Mouse (Mus musculus) embryonic facial prominence, embryonic 14.5 days (tissue): Measurements from ENCODE around the gene Snx4. TPM values are rescaled to one million over a fixed set of nuclear protein-coding genes. Genes with fewer than 3 reads are reported as not detected.
A peak's percentile ranks its signal among the peaks of the same experiment; 100 is the strongest.

ENCODE experiments used
- ATAC-seq: fragments of 200-750 bp; cut with Nextera tagmentation; 2 replicates; pipeline ENCODE4 v1.8.0; 2017; ENCODE audit warnings: low read depth, moderate number of reproducible peaks, moderate TSS enrichment
- DNase-seq: peaks from one replicate; pipeline ENCODE4 v3.0.0-alpha.2; 2015; ENCODE audit warnings: low spot score
- H3K27ac ChIP-seq: fragments of 300-500 bp; sonication (generic); replicated peaks from 2 replicates; pipeline ENCODE4 v1.5.1; 2014; ENCODE audit warnings: low read depth, mild to moderate bottlenecking, low read length, moderate library complexity
- H3K27me3 ChIP-seq: fragments of 300-500 bp; sonication (generic); replicated peaks from 2 replicates; pipeline ENCODE4 v1.6.1; 2014; ENCODE audit warnings: low read length; ENCODE audit not compliant: control insufficient read depth, insufficient read depth
- H3K36me3 ChIP-seq: fragments of 300-500 bp; sonication (generic); 2 replicates; pipeline ENCODE4 v1.6.1; 2014; ENCODE audit warnings: low read length, mixed read lengths; ENCODE audit not compliant: control insufficient read depth, insufficient read depth
- H3K4me1 ChIP-seq: fragments of 300-500 bp; sonication (generic); 2 replicates; pipeline ENCODE4 v1.6.1; 2014; ENCODE audit warnings: antibody characterized with exemption, low read length; ENCODE audit not compliant: control insufficient read depth, insufficient read depth
- H3K4me2 ChIP-seq: fragments of 300-500 bp; sonication (generic); 2 replicates; pipeline ENCODE4 v1.6.1; 2014; ENCODE audit warnings: low read depth, mild to moderate bottlenecking, low read length, moderate library complexity, mixed read lengths
- H3K4me3 ChIP-seq: fragments of 300-500 bp; sonication (generic); 2 replicates; pipeline ENCODE4 v1.5.1; 2014; ENCODE audit warnings: low read depth, mild to moderate bottlenecking, low read length
- H3K9ac ChIP-seq: fragments of 300-500 bp; sonication (generic); 2 replicates; pipeline ENCODE4 v1.6.1; 2014; ENCODE audit warnings: low read depth, mild to moderate bottlenecking, low read length, moderate library complexity, mixed read lengths
- H3K9me3 ChIP-seq: fragments of 300-500 bp; sonication (generic); 2 replicates; pipeline ENCODE4 v1.6.1; 2016; ENCODE audit warnings: low read length; ENCODE audit not compliant: control insufficient read depth
- whole genome bisulfite sequencing: fragments of 180-500 bp; shearing (Covaris S2); extraction: QIAGEN DNeasy Blood & Tissue Kit; methylation state at CpG from one replicate; pipeline ENCODE4 v1.1.7; 2014; 5-methylcytosine and 5-hydroxymethylcytosine counted together
- polyA plus RNA-seq: library from polyadenylated mRNA; unstranded; fragments of >200 nt; fragmentation: Nextera tagmentation; extraction: Ambion mirVana; gene quantifications from 2 replicates; pipeline ENCODE4 v1.2.1, GENCODE M21; 2014

Snx4 gene
- polyA plus RNA-seq, 1 experiment from 2014 or later = 94.6 TPM

DNA sequence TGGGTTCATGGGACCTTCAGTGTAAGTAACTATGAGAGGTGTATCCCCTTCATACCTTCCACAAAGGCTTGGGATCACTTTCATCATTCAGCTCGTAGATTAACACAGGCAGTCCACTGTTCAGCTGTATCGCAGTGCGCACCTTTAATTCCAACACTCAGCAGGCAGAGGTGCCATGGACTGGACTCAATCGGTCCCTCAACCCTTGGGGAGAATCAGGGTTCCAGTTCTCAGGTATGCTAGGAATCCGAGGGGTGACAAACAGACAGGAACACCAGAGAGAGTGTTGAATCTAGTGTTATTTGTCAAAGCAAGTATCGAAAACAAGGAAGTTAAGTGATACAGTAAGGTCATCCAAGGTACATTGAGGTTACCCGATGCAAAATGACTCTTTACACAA is 41.0 kb downstream of the Snx4 start:
- no peak for ATAC-seq
- 98% methylated on average over 7 of the region's 7 CpGs for WGBS

DNA sequence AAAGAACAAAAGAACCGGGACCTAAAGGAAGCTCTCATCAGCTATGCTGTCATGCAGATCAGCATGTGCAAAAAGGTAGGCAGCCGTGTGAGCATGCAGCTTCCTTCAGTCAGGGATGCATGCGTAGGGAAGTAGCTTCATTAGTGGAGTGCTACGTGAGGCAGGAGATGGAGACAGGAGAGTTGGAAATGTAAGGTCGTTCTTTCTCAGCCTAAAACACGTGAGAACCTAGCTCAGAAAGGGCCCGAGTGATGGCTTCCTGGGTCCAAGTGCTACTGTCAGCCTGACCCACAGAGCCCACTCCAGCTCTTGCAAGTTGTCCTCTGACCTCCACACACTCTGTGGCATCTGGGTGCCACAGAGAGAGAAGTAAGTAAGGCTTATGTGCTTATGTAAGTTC is 43.4 kb downstream of the Snx4 start:
- Histone ChIP-seq H3K4me2 (no peak overlapping the region), H3K27me3 (no peaks in the 10 kb centered on the region), H3K9me3 (peaks cover 6% of the 10 kb centered on the region), H3K4me3 (no peak overlapping the region), H3K27ac (no peak overlapping the region), H3K4me1 (no peaks in the 10 kb centered on the region), H3K36me3 (peaks cover 95% of the 10 kb centered on the region), H3K9ac (no peak overlapping the region)
- no peak for DNase-seq
- WGBS = 95% methylated on average over 7 of the region's 7 CpGs
- no peak for ATAC-seq

More for the DNA sequence above, 41.0 kb downstream of the Snx4 start:
- Histone ChIP-seq H3K9ac (no peak overlapping the region), H3K36me3 (peaks cover 98% of the 10 kb centered on the region), H3K27ac (no peak overlapping the region), H3K27me3 (no peaks in the 10 kb centered on the region), H3K4me3 (no peak overlapping the region), H3K9me3 (peaks cover 6% of the 10 kb centered on the region), H3K4me1 (no peaks in the 10 kb centered on the region), H3K4me2 (no peak overlapping the region)
- no peak for DNase-seq

DNA sequence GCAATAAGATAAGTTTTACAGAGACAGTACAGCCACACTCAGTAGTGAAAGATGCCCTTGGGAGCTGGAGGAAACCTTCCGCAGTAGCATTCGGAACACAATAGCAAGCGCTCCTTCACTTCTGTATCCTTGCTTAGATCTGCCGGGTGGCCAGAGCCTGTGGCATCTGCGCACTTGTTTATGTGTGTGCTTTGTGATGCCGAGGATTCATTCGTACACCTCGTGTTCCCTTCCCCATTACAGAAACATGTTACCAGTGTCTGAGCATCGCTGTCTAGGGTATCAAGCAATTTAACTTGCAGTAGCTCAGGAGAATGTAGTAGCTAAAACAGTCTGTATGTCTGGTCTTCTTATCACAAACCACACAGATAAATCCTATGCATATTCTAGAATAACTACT is 44.1 kb downstream of the Snx4 start:
- WGBS = 95% methylated on average over 9 of the region's 9 CpGs
- no peak for ATAC-seq
- DNase-seq = no peak
- peaks cover 95% of the 10 kb centered on the region for H3K36me3 ChIP-seq
- no peak overlapping the region for H3K4me2 ChIP-seq
- peaks cover 6% of the 10 kb centered on the region for H3K9me3 ChIP-seq
- H3K27ac ChIP-seq = no peak overlapping the region
- H3K27me3 ChIP-seq = no peaks in the 10 kb centered on the region
- no peak overlapping the region for H3K9ac ChIP-seq
- H3K4me1 ChIP-seq = no peaks in the 10 kb centered on the region
- H3K4me3 ChIP-seq = no peak overlapping the region

DNA sequence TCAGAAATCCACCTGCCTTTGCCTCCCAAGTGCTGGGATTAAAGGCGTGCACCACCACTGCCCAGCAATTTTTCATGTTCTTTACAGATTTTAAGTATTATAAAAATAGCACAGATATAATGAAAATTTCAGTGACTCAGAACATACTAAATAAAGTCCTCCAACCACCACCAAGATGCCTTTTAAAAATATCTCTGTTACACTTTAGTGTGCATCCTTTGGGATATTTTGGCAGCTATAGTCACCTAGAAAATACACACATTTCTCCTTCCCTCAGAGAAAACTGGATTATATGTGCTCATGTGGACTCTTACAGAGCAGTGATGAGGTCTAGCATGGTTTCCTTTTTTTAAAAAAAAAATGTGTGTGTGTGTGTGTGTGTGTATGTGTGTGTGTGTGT is 46.3 kb downstream of the Snx4 start:
- WGBS = 97% methylated on average over 1 of the region's 1 CpGs
- DNase-seq (no peak), ATAC-seq (no peak)
- H3K9me3 ChIP-seq = no peaks in the 10 kb centered on the region
- peaks cover 88% of the 10 kb centered on the region for H3K36me3 ChIP-seq
- H3K4me1 ChIP-seq = no peaks in the 10 kb centered on the region
- H3K27me3 ChIP-seq = no peaks in the 10 kb centered on the region
- no peak overlapping the region for H3K4me3 ChIP-seq
- H3K27ac ChIP-seq = no peak overlapping the region
- no peak overlapping the region for H3K9ac ChIP-seq
- H3K4me2 ChIP-seq = no peak overlapping the region

DNA sequence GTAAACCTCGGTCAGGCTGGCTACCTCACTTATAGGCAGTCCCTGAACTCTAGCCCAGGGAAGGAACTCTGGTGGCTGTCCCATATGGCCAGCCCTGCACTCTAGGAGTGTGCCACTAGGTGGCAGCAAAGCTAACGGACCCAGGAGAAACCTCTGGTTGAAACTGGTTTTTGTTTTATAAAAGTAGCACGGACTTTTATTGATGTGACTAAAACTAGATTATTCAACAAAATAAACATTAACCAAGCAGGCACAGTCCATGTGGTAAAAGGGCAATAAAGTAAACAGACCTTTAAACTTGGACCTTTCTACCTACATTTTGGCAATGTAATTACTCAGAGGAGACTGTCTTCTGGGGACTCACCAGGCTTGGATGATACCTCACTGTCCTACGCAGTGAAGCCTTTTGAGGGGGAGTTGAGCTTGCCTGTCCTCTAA is 55.4 kb downstream of the Snx4 start:
- no peaks in the 10 kb centered on the region for H3K27me3 ChIP-seq
- 10% methylated on average over 4 of the region's 4 CpGs for WGBS
- H3K4me3 ChIP-seq = no peak overlapping the region
- H3K36me3 ChIP-seq = peaks cover 7% of the 10 kb centered on the region; the same call in 1 of the 2 replicates
- ATAC-seq (no peak), DNase-seq (peak; percentile 71)
- peak overlapping the region; percentile 11 for H3K4me2 ChIP-seq
- no peak overlapping the region for H3K27ac ChIP-seq
- no peaks in the 10 kb centered on the region for H3K9me3 ChIP-seq
- no peak overlapping the region for H3K9ac ChIP-seq
- H3K4me1 ChIP-seq = no peaks in the 10 kb centered on the region

DNA sequence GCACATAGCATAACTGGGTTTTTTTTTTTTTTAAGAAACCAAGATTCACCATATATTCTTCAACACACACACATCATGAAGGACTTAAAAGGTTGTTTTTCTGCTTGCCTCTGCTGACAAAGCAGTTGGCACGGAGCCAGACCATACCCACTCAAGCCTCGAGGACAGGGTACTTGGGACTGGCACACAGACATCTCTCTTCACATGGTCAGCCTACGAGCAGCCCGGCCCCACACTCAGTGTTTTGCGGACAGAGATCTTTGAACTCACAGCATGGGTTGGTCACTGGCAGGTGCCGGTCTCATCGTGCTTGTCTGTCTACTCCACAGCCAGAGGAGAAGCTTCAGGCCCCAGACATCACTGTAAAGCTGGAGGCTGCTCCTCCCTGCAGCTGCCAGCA is 56.5 kb downstream of the Snx4 start:
- Histone ChIP-seq H3K9ac (no peak overlapping the region), H3K4me2 (no peak overlapping the region), H3K4me3 (no peak overlapping the region), H3K9me3 (no peaks in the 10 kb centered on the region), H3K27me3 (no peaks in the 10 kb centered on the region), H3K27ac (no peak overlapping the region), H3K4me1 (no peaks in the 10 kb centered on the region), H3K36me3 (peaks cover 6% of the 10 kb centered on the region; the same call in 1 of the 2 replicates)
- DNase-seq (no peak), ATAC-seq (no peak)
- 73% methylated on average over 7 of the region's 7 CpGs for WGBS

DNA sequence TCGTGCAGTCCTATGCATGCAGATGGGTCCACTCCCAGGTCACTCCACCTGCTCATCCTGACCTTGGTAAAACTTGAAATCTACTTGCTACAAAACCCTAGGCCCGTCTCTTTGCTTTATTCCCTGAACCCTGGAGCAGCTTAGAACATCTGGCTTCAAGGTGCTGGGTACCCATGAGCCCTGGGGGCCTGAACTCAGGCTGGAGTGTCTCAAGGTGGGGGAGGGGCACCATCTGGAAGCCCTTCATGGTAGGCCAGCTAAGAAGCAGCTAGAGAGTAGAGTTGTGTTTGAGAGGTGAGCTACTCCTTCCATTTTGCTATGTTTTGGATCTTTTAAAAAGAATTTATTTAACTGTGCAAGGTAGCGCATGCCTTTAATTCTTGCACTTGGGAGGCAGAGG is 57.8 kb downstream of the Snx4 start:
- Histone ChIP-seq H3K9ac (no peak overlapping the region), H3K4me3 (no peak overlapping the region), H3K4me2 (no peak overlapping the region), H3K9me3 (no peaks in the 10 kb centered on the region), H3K27me3 (no peaks in the 10 kb centered on the region), H3K4me1 (no peaks in the 10 kb centered on the region), H3K36me3 (peaks cover 6% of the 10 kb centered on the region; the same call in 1 of the 2 replicates), H3K27ac (no peak overlapping the region)
- DNase-seq (no peak), ATAC-seq (no peak)
- WGBS = 63% methylated on average over 3 of the region's 3 CpGs

DNA sequence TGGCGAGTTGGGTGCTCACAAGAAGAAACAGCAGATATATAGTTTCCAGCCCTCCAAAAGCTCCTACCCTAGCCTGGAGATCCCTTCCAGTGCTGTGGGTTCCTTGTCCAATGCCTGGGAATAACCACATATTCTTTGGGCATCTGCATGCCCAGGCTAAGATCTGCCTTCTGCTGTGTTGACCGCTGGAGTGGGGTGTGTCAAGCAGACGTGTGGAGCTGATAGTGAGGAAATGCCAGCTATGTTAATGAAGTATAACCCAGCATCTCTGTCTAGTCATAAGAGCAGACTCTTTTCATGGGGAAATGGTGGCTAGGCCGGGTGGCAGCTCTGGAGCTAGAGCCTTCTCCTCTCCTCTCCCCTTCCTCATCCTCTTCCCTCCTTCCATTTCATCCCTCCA is 64.4 kb downstream of the Snx4 start:
- 93% methylated on average over 4 of the region's 4 CpGs for WGBS
- no peaks in the 10 kb centered on the region for H3K4me1 ChIP-seq
- H3K4me3 ChIP-seq = no peak overlapping the region
- ATAC-seq = no peak
- H3K36me3 ChIP-seq = no peaks in the 10 kb centered on the region
- H3K9ac ChIP-seq = no peak overlapping the region
- no peak overlapping the region for H3K4me2 ChIP-seq
- H3K9me3 ChIP-seq = no peaks in the 10 kb centered on the region
- DNase-seq = no peak
- H3K27me3 ChIP-seq = no peaks in the 10 kb centered on the region
- no peak overlapping the region for H3K27ac ChIP-seq

DNA sequence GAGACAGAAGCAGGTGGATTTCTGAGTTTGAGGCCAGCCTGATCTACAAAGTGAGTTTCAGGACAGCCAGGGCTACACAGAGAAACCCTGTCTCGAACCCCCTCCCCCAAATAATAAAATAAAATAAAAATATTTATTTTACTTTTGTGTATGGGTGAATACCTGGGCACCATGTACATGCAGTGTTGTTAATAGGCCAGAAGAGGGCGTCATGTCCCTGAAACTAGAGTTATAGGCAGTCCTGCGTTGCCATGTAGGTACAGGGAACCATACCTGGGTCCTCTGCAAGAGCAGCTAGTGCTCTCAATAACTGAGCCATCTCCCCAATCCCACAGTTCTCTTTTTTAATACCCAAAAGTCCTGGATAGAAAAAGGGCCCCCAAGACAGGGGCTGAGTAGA is 66.4 kb downstream of the Snx4 start:
- Histone ChIP-seq H3K9ac (no peak overlapping the region), H3K9me3 (no peaks in the 10 kb centered on the region), H3K27me3 (no peaks in the 10 kb centered on the region), H3K4me2 (no peak overlapping the region), H3K4me3 (no peak overlapping the region), H3K27ac (no peak overlapping the region), H3K4me1 (no peaks in the 10 kb centered on the region), H3K36me3 (no peaks in the 10 kb centered on the region)
- 66% methylated on average over 3 of the region's 3 CpGs for WGBS
- DNase-seq = no peak
- ATAC-seq = no peak
